Mouse (Mus musculus) urinary bladder, adult 2 months (tissue): ENCODE data around the gene Icam4. TPM values are rescaled to one million over a fixed set of nuclear protein-coding genes. Genes with fewer than 3 reads are reported as not detected.

Experiments used
- DNase-seq: peaks from one replicate; pipeline ENCODE4 v3.0.0; 2022; ENCODE audit warnings: low spot score
- polyA plus RNA-seq: library from polyadenylated mRNA; depleted of rRNA; stranded (reverse); fragments of >200 nt; gene quantifications from 2 replicates; pipeline ENCODE4 v1.2.3, GENCODE M21; 2012

Icam4 gene
- polyA plus RNA-seq, 1 experiment: 1.1 TPM

DNA sequence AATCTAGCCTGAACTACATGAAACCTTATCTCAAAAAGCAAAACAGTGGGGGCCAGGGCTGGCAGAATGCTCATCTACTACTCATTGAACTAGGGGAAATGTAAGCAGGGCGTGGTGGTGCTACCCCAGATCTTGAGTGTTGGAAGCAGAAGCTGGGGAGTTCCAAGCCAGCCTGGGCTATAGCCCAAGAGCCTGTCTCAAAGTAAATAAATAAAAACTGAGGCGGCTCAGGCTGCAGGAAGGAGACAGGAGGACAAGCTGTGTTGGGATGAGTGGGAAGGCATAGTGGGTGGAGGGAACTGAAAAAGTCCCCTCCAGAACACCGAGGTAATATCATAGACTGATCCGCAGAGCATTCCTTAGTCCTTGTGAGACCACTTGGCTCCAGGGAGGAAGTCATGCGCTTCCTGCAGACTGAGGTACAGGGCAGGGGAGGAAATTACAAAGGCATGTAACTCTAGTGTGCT, 17.3 kb upstream of the Icam4 start:
- DNase-seq: no peak

GRCm38 (mm10) chr9:21012368-21012767, 16.8 kb upstream of the Icam4 start:
- DNase-seq: no peak

DNA sequence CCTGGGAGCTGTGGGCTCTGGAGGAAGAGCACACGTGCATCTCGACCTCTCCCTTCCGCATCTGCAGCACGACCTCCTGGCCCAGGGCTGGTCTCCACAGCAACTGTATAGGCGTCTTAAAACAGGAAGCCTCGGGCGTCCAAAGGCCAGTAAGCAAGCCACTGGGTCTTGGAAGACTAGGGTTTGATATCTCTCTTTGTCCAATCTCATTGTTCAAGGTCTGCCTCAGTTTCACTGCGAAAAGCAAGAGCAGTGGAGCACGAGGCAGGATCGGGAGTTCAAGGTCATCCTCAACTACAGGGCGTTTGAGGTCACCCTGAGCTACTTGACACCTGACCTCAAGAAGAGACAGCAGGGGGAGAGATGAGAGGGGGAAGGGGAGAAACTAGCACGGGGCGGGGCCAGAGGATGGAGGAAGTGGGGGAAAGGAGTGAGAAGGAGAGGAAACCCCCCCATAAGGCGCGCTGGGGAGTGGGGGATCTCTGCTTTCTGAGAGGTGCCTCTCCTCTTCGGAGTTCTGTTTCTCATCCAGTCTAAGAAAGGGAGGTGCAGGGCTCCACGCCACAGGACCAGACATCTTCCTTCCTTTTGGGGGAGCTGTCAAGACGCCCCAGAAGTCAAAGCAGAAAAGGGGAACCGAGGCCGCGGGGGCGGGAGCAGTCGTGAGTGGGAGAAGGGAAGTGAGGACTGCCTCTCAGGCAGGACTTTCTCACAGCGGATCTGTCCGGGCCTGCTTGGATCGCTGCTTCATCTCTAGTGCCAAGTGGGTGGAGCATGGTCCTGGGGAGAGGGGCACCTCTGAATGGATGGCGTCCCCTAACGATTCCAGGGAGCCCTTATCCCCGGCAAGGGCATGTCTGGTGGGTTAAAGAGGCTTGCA, 14.2 kb upstream of the Icam4 start:
- DNase-seq: no peak

- no peak for DNase-seq
These were observed 13.5 kb upstream of the Icam4 start, which contains the start of gene Icam1 for GRCm38 (mm10) chr9:21015571-21016130. Icam1 (plus strand) TSS chr9:21015985.

GRCm38 (mm10) chr9:21016331-21017176, 12.6 kb upstream of the Icam4 start:
- DNase-seq: no peak

- no peak for DNase-seq
These were observed 12.0 kb upstream of the Icam4 start for GRCm38 (mm10) chr9:21017177-21017575.

- no peak for DNase-seq
These were observed 10.6 kb upstream of the Icam4 start for GRCm38 (mm10) chr9:21018600-21018999.

DNA sequence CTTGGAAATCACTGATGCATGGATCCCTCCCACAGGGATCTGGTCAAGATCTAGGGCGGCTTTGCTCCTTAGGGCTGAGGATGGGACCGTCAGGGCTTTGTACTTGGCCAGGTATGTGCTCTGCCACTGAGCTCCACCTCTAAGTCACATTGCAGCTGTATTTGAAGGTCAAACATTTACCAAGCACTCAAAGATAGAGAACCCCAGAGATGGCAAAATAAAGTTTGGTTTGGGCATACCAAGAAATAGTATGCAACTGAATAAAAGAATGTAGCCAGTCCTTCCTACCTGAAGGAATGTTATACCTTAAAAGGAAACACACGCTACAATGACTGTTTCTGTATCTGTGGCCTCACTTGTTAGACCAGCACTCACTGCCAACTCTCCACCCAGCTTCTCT, 7.8 kb upstream of the Icam4 start:
- no peak for DNase-seq

DNA sequence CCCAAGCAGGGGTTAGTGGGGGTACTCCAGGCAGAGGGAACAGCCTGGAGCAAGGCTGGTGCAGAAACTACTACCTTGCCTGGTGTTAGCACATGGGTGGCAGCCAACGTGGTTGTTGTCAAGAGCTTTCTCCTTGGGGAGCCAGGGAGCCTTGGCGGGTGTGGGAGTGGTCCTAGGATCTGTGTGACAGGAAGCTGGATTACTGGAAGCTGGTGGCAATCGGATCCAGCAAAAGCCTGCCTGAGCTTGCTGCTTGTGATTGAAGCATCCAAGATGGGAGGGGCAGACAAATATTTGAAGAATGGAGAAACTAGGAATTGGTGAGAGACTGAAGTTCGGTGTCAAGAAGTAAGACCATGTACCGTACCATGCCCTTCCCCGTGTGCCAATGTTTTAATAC, 6.9 kb upstream of the Icam4 start:
- no peak for DNase-seq

DNA sequence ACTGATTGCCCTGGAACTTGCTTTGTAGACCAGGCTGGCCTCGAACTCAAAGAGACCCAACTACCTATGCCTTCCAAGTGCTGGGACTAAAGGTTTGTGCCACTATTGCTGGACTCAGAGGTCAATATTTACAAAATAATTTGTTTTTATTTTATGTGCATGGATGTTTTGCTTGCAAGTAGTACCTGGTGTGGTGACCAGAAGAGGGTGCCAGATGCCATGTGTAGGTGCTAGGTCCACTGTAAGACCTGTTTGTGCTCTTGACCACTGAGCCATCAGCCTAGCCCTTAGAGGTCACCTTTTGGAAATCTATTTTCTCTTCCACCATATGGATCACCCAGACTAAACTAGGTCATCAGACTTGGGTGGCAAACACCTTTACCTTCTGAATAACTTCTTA, 6.4 kb upstream of the Icam4 start:
- DNase-seq: no peak

- DNase-seq: no peak
These were observed 3.8 kb upstream of the Icam4 start for GRCm38 (mm10) chr9:21025258-21025810.

DNA sequence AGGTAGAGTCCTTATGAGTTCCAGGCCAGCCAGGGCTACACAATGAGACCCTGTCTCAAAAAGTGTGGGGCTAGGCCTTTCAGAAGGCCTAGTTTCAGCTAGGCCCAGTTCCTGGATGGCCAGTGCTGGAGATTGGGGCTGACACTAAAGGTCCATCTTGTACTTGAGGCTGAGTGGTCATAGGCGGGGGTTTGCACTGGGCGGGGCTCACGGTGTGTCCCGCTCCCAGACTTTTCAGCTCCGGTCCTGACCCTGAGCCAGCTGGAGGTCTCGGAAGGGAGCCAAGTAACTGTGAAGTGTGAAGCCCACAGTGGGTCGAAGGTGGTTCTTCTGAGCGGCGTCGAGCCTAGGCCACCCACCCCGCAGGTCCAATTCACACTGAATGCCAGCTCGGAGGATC, 2.3 kb upstream of the Icam4 start:
- DNase-seq: no peak

- no peak for DNase-seq
These were observed 1.3 kb upstream of the Icam4 start for GRCm38 (mm10) chr9:21027774-21028290.

DNA sequence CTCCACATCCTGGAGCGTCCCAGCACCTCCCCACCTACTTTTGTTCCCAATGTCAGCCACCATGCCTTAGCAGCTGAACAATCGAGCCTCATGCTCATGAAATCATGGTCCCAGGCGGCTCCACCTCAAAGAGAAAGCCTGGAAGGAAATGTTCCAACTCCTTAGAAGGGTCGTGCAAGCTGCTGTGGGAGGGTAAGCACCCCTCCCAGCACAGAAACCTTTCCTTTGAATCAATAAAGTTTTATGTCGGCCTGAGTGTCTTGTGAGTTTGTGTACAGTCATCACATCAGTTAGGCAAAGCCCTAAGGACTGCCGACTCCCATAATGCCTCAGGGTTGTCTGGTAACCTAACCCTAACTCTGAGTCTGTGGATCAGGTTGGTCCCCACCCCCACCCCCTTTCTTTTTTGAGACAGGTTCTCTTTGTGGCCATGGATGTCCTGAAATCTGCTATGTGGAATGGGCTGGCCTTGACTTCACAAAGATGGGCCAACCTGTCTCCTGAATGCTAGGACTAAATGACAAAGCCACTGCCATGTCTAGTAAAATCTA, 538 bp upstream of the Icam4 start:
- no peak for DNase-seq

- no peak for DNase-seq
These were observed 955 bp downstream of the Icam4 start for GRCm38 (mm10) chr9:21030055-21030600.

GRCm38 (mm10) chr9:21030781-21031250, 1.6 kb downstream of the Icam4 start:
- no peak for DNase-seq

GRCm38 (mm10) chr9:21031251-21031895, 2.2 kb downstream of the Icam4 start:
- DNase-seq: no peak

- no peak for DNase-seq
These were observed 2.8 kb downstream of the Icam4 start, which contains the start of gene Icam5 for GRCm38 (mm10) chr9:21031896-21032351. Icam5 (plus strand) TSS chr9:21032073.

- DNase-seq: no peak
These were observed 3.3 kb downstream of the Icam4 start for GRCm38 (mm10) chr9:21032491-21032890.

- DNase-seq: no peak
These were observed 4.0 kb downstream of the Icam4 start for GRCm38 (mm10) chr9:21033136-21033535.
